Mouse (Mus musculus) embryonic facial prominence, embryonic 11.5 days (tissue): ENCODE measurements around the gene Galnt16. TPM values are rescaled to one million over a fixed set of nuclear protein-coding genes. Genes with fewer than 3 reads are reported as not detected.

Experiments used
- ATAC-seq: fragments of 200-750 bp; cut with Nextera tagmentation; replicated peaks from 2 replicates; pipeline ENCODE4 v1.8.0; 2017; ENCODE audit warnings: low read depth; ENCODE audit not compliant: insufficient number of reproducible peaks, low FRiP score, low TSS enrichment
- DNase-seq: peaks from one replicate; pipeline ENCODE4 v3.0.0-alpha.2; 2015; ENCODE audit warnings: low spot score
- H3K27ac ChIP-seq: fragments of 300-500 bp; sonication (generic); replicated peaks from 2 replicates; pipeline ENCODE4 v1.5.1; 2014; ENCODE audit warnings: mild to moderate bottlenecking, low read depth, low read length, control low read depth
- H3K27me3 ChIP-seq: fragments of 300-500 bp; sonication (generic); 2 replicates; pipeline ENCODE4 v1.6.1; 2014; ENCODE audit warnings: mild to moderate bottlenecking, low read length, moderate library complexity, mixed read lengths; ENCODE audit not compliant: control insufficient read depth, insufficient read depth
- H3K36me3 ChIP-seq: fragments of 300-500 bp; sonication (generic); replicated peaks from 2 replicates; pipeline ENCODE4 v1.6.1; 2014; ENCODE audit warnings: low read depth, mild to moderate bottlenecking, low read length, moderate library complexity, mixed read lengths; ENCODE audit not compliant: control insufficient read depth, insufficient read depth
- H3K4me1 ChIP-seq: fragments of 300-500 bp; sonication (generic); 2 replicates; pipeline ENCODE4 v1.6.1; 2014; ENCODE audit warnings: low read length, mixed read lengths; ENCODE audit not compliant: control insufficient read depth, insufficient read depth
- H3K4me2 ChIP-seq: fragments of 300-500 bp; sonication (generic); 2 replicates; pipeline ENCODE4 v1.6.1; 2014; ENCODE audit warnings: low read depth, mild to moderate bottlenecking, control low read depth, low read length, moderate library complexity
- H3K4me3 ChIP-seq: fragments of 300-500 bp; sonication (generic); 2 replicates; pipeline ENCODE4 v1.5.1; 2014; ENCODE audit warnings: low read depth, low read length, control low read depth
- H3K9ac ChIP-seq: fragments of 300-500 bp; sonication (generic); replicated peaks from 2 replicates; pipeline ENCODE4 v1.6.1; 2014; ENCODE audit warnings: mild to moderate bottlenecking, control low read depth, low read length
- H3K9me3 ChIP-seq: fragments of 300-500 bp; sonication (generic); replicated peaks from 2 replicates; pipeline ENCODE4 v1.6.1; 2016; ENCODE audit warnings: mild to moderate bottlenecking, low read length, inconsistent platforms, mixed read lengths; ENCODE audit not compliant: control insufficient read depth
- WGBS: fragments of 180-500 bp; shearing (Covaris S2); extraction: QIAGEN DNeasy Blood & Tissue Kit; methylation state at CpG from one replicate; pipeline ENCODE4 v1.1.7; 2014; 5-methylcytosine and 5-hydroxymethylcytosine counted together
- polyA plus RNA-seq: library from polyadenylated mRNA; unstranded; fragments of >200 nt; fragmentation: Nextera tagmentation; extraction: Ambion mirVana; gene quantifications from 2 replicates; pipeline ENCODE4 v1.2.1, GENCODE M21; 2014

The Galnt16 gene
- polyA plus RNA-seq, 1 experiment from 2014 or later: 6.9 TPM

- Histone ChIP-seq H3K4me1 (no peaks in the 10 kb centered on the region), H3K4me3 (no peak overlapping the region), H3K4me2 (no peak overlapping the region), H3K9ac (no peak overlapping the region), H3K27ac (no peak overlapping the region), H3K36me3 (no peaks in the 10 kb centered on the region), H3K9me3 (no peaks in the 10 kb centered on the region), H3K27me3 (no peaks in the 10 kb centered on the region)
- ATAC-seq (no peak), DNase-seq (no peak)
- 75% methylated on average over 5 of the region's 5 CpGs for WGBS
These were observed 102.4 kb downstream of the Galnt16 start for GRCm38 (mm10) chr12:80620501-80620900.

- Histone ChIP-seq H3K4me3 (no peak overlapping the region), H3K4me2 (no peak overlapping the region), H3K9me3 (no peaks in the 10 kb centered on the region), H3K9ac (no peak overlapping the region), H3K27me3 (no peaks in the 10 kb centered on the region), H3K4me1 (no peaks in the 10 kb centered on the region), H3K36me3 (peaks cover 17% of the 10 kb centered on the region), H3K27ac (no peak overlapping the region)
- ATAC-seq: no peak
- 89% methylated on average over 5 of the region's 5 CpGs for WGBS
- no peak for DNase-seq
These were observed 113.7 kb downstream of the Galnt16 start for GRCm38 (mm10) chr12:80631790-80632189.

- peak; percentile 63 for ATAC-seq
- WGBS: 2% methylated on average over 42 of the region's 48 CpGs
These were observed 124.9 kb downstream of the Galnt16 start for GRCm38 (mm10) chr12:80642725-80643692.

GRCm38 (mm10) chr12:80643693-80644505 lies 125.8 kb downstream of the Galnt16 start, which contains the start of the genes Slc39a9 and Erh:
Slc39a9 (plus strand) TSS chr12:80643883.
Erh (minus strand) TSS chr12:80644341.
- H3K27ac ChIP-seq: peak within 1 kb of the TSS; percentile 82
- peak; percentile 97 for ATAC-seq
- peak within 1 kb of the TSS; percentile 99 for H3K9ac ChIP-seq
- peaks cover 2% of the 10 kb centered on the region; the same call in 1 of the 2 replicates for H3K4me1 ChIP-seq
- peak within 1 kb of the TSS; percentile 97 for H3K4me3 ChIP-seq
- H3K9me3 ChIP-seq: no peaks in the 10 kb centered on the region
- H3K4me2 ChIP-seq: peak within 1 kb of the TSS; percentile 88
- no peaks in the 10 kb centered on the region for H3K36me3 ChIP-seq
- peak; percentile 95 for DNase-seq
- H3K27me3 ChIP-seq: no peaks in the 10 kb centered on the region
- WGBS: under 1% methylated on average over 50 of the region's 50 CpGs

More at GRCm38 (mm10) chr12:80642725-80643692, 124.9 kb downstream of the Galnt16 start:
- no peaks in the 10 kb centered on the region for H3K9me3 ChIP-seq
- no peaks in the 10 kb centered on the region for H3K36me3 ChIP-seq
- H3K4me1 ChIP-seq: peaks cover 2% of the 10 kb centered on the region; the same call in 1 of the 2 replicates
- peak overlapping the region; percentile 51 for H3K4me2 ChIP-seq
- H3K27ac ChIP-seq: peak overlapping the region; percentile 82
- no peaks in the 10 kb centered on the region for H3K27me3 ChIP-seq
- peak; percentile 69 for DNase-seq
- peak overlapping the region; percentile 97 for H3K4me3 ChIP-seq
- H3K9ac ChIP-seq: peak overlapping the region; percentile 99

GRCm38 (mm10) chr12:80644506-80644868 lies 126.4 kb downstream of the Galnt16 start:
- no peaks in the 10 kb centered on the region for H3K36me3 ChIP-seq
- no peak overlapping the region for H3K27ac ChIP-seq
- no peaks in the 10 kb centered on the region for H3K9me3 ChIP-seq
- DNase-seq: no peak
- no peak for ATAC-seq
- no peaks in the 10 kb centered on the region for H3K27me3 ChIP-seq
- H3K4me2 ChIP-seq: peak overlapping the region; percentile 88
- H3K4me1 ChIP-seq: peaks cover 2% of the 10 kb centered on the region; the same call in 1 of the 2 replicates
- peak overlapping the region; percentile 99 for H3K9ac ChIP-seq
- 9% methylated on average over 18 of the region's 18 CpGs for WGBS
- H3K4me3 ChIP-seq: peak overlapping the region; percentile 97

GRCm38 (mm10) chr12:80646377-80646776 lies 128.3 kb downstream of the Galnt16 start:
- Histone ChIP-seq H3K36me3 (no peaks in the 10 kb centered on the region), H3K4me1 (peaks cover 2% of the 10 kb centered on the region; the same call in 1 of the 2 replicates), H3K4me2 (no peak overlapping the region), H3K9me3 (no peaks in the 10 kb centered on the region), H3K4me3 (no peak overlapping the region), H3K27ac (no peak overlapping the region), H3K27me3 (no peaks in the 10 kb centered on the region), H3K9ac (no peak overlapping the region)
- DNase-seq (no peak), ATAC-seq (no peak)
- 97% methylated on average over 3 of the region's 3 CpGs for WGBS

GRCm38 (mm10) chr12:80653951-80654658 lies 136.0 kb downstream of the Galnt16 start:
- DNase-seq (no peak), ATAC-seq (no peak)
- WGBS: 90% methylated on average over 7 of the region's 7 CpGs

More at GRCm38 (mm10) chr12:80653951-80654658, 136.0 kb downstream of the Galnt16 start:
- no peak overlapping the region for H3K27ac ChIP-seq
- H3K27me3 ChIP-seq: no peaks in the 10 kb centered on the region
- no peak overlapping the region for H3K9ac ChIP-seq
- H3K4me2 ChIP-seq: no peak overlapping the region
- H3K9me3 ChIP-seq: no peaks in the 10 kb centered on the region
- no peaks in the 10 kb centered on the region for H3K4me1 ChIP-seq
- H3K36me3 ChIP-seq: no peaks in the 10 kb centered on the region
- H3K4me3 ChIP-seq: no peak overlapping the region
